Mouse (Mus musculus) left cerebral cortex, adult 2 months (tissue): ENCODE measurements around the gene Clpsl2. TPM values are rescaled to one million over a fixed set of nuclear protein-coding genes. Genes with fewer than 3 reads are reported as not detected.

Experiments used
- DNase-seq, 2 experiments: peaks; one replicate each; pipeline ENCODE4 v3.0.0; 2021 to 2022; ENCODE audit warnings: low spot score in 2 of 2, mixed read lengths in 1 of 2; ENCODE audit errors: extremely low spot score in 1 of 2
- H3K27ac ChIP-seq: fragments of 200-600 bp; 2 replicates; pipeline ENCODE4 v1.8.1; 2022
- H3K4me3 ChIP-seq: fragments of 200-600 bp; 2 replicates; pipeline ENCODE4 v1.8.1; 2022
- CTCF ChIP-seq: fragments of 200-600 bp; IDR thresholded peaks from 2 replicates; pipeline ENCODE4 v1.8.1; 2022; ENCODE audit warnings: antibody characterized with exemption, mild to moderate bottlenecking, moderate library complexity
- intact Hi-C: fragments of 180-260 bp; cut with DNase I; formaldehyde crosslinking; loops from one replicate; pipeline ENCODE4 v1.15.1; 2025
- total RNA-seq, 2 experiments: library from RNA; stranded (reverse); gene quantifications; 2 replicates each; pipeline ENCODE4 v1.2.3; 2021

Gene Clpsl2
- total RNA-seq, 2 experiments from 2014 or later: not detected

GRCm38 (mm10) chr17:28522623-28523354, 26.4 kb upstream of the Clpsl2 start:
- no peak for TF ChIP-seq CTCF
- DNase-seq: peak; percentile 94
- H3K27ac ChIP-seq: peak overlapping the region; percentile 100
- peak overlapping the region; percentile 86 for H3K4me3 ChIP-seq
- intact Hi-C loops: loop anchor here (1.0 to 2.0 kb wide), 3 partner anchors 35 to 194 kb away; partner anchors contain the start of gene Rpl10a

- H3K4me3 ChIP-seq: peak overlapping the region; percentile 86
Observed at GRCm38 (mm10) chr17:28523355-28524008, 25.7 kb upstream of the Clpsl2 start.

GRCm38 (mm10) chr17:28524009-28524695, 25.1 kb upstream of the Clpsl2 start:
- no peak for TF ChIP-seq CTCF
- H3K4me3 ChIP-seq: no peak overlapping the region

More at GRCm38 (mm10) chr17:28523355-28524008, 25.7 kb upstream of the Clpsl2 start:
- DNase-seq: no peak
- TF ChIP-seq CTCF: no peak
- H3K27ac ChIP-seq: peak overlapping the region; percentile 100
- intact Hi-C loops: loop anchor here (1.0 to 2.0 kb wide), 3 partner anchors 36 to 195 kb away; partner anchors contain the start of gene Rpl10a

GRCm38 (mm10) chr17:28524831-28525430, 24.3 kb upstream of the Clpsl2 start:
- peak; percentile 35 for TF ChIP-seq CTCF
- intact Hi-C loops: loop anchor here (5.0 kb wide), 1 partner anchor 293 kb away; the partner anchor contains the start of gene Ppard
- no peak for DNase-seq
- Histone ChIP-seq H3K4me3 (no peak overlapping the region), H3K27ac (no peak overlapping the region)

More at GRCm38 (mm10) chr17:28524009-28524695, 25.1 kb upstream of the Clpsl2 start:
- peak overlapping the region; percentile 100 for H3K27ac ChIP-seq
- DNase-seq: peak in 1 of 2 experiments; percentile 17
- intact Hi-C loops: no loop called here

- intact Hi-C loops: loop anchor here (1.0 to 5.0 kb wide), 3 partner anchors 120 to 295 kb away; partner anchors contain the start of gene Ppard
- no peak overlapping the region for H3K4me3 ChIP-seq
- DNase-seq: peak in 1 of 2 experiments; percentile 51
- peak overlapping the region; percentile 30; the same call in 1 of the 2 replicates for H3K27ac ChIP-seq
- TF ChIP-seq CTCF: no peak
Observed at GRCm38 (mm10) chr17:28527184-28528042, 21.8 kb upstream of the Clpsl2 start.

- intact Hi-C loops: loop anchor here (1.0 to 5.0 kb wide), 3 partner anchors 121 to 296 kb away; partner anchors contain the start of gene Ppard
- H3K4me3 ChIP-seq: no peak overlapping the region
- H3K27ac ChIP-seq: no peak overlapping the region; the same call in 1 of the 2 replicates
- TF ChIP-seq CTCF: peak; percentile 99
- peak; percentile 84 to 91 for DNase-seq
Observed at GRCm38 (mm10) chr17:28528043-28528351, 21.2 kb upstream of the Clpsl2 start.

GRCm38 (mm10) chr17:28529116-28529515, 20.1 kb upstream of the Clpsl2 start:
- TF ChIP-seq CTCF: no peak
- intact Hi-C loops: loop anchor here (5.0 kb wide), 1 partner anchor 297 kb away; the partner anchor contains the start of gene Ppard
- Histone ChIP-seq H3K4me3 (no peak overlapping the region), H3K27ac (no peak overlapping the region)
- DNase-seq: no peak

- Histone ChIP-seq H3K27ac (no peak within 1 kb of the TSS), H3K4me3 (no peak within 1 kb of the TSS)
- DNase-seq: no peak
- intact Hi-C loops: no loop called here
- no peak; the same call in 1 of the 2 replicates for TF ChIP-seq CTCF
Observed at GRCm38 (mm10) chr17:28530506-28530905, 18.7 kb upstream of the Clpsl2 start, which contains the start of gene Armc12. Gene Armc12, plus strand, starts transcription at chr17:28530806.

GRCm38 (mm10) chr17:28531946-28532345, 17.3 kb upstream of the Clpsl2 start:
- DNase-seq: no peak
- Histone ChIP-seq H3K4me3 (no peak overlapping the region), H3K27ac (no peak overlapping the region)
- TF ChIP-seq CTCF: no peak
- intact Hi-C loops: no loop called here

- TF ChIP-seq CTCF: no peak
- intact Hi-C loops: no loop called here
- Histone ChIP-seq H3K4me3 (no peak overlapping the region), H3K27ac (no peak overlapping the region)
- no peak for DNase-seq
Observed at GRCm38 (mm10) chr17:28532557-28532956, 16.7 kb upstream of the Clpsl2 start.

GRCm38 (mm10) chr17:28533327-28533726, 15.9 kb upstream of the Clpsl2 start:
- Histone ChIP-seq H3K27ac (no peak overlapping the region), H3K4me3 (no peak overlapping the region)
- intact Hi-C loops: no loop called here
- TF ChIP-seq CTCF: no peak
- no peak for DNase-seq
